Mouse (Mus musculus) kidney, postnatal 0 days (tissue): ENCODE measurements around the gene Plpp3. TPM values are rescaled to one million over a fixed set of nuclear protein-coding genes. Genes with fewer than 3 reads are reported as not detected.
A peak's percentile ranks its signal among the peaks of the same experiment; 100 is the strongest.

ENCODE experiments used
- ATAC-seq: fragments of 200-750 bp; cut with Nextera tagmentation; replicated peaks from 2 replicates; pipeline ENCODE4 v1.8.0; 2017; ENCODE audit warnings: low read depth, moderate number of reproducible peaks, moderate TSS enrichment, moderate library complexity; ENCODE audit not compliant: low FRiP score
- DNase-seq: peaks from one replicate; pipeline ENCODE4 v3.0.0-alpha.2; 2016; ENCODE audit warnings: low spot score
- H3K27ac ChIP-seq: fragments of 300-500 bp; sonication (generic); 2 replicates; pipeline ENCODE4 v1.5.1; 2014; ENCODE audit warnings: mild to moderate bottlenecking
- H3K27me3 ChIP-seq: fragments of 300-500 bp; sonication (generic); 2 replicates; pipeline ENCODE4 v1.6.1; 2014; ENCODE audit warnings: low read length, mixed read lengths; ENCODE audit not compliant: insufficient read depth
- H3K36me3 ChIP-seq: fragments of 300-500 bp; sonication (generic); 2 replicates; pipeline ENCODE4 v1.6.1; 2014; ENCODE audit warnings: low read length, mixed read lengths; ENCODE audit not compliant: insufficient read depth
- H3K4me1 ChIP-seq: fragments of 300-500 bp; sonication (generic); replicated peaks from 2 replicates; pipeline ENCODE4 v1.6.1; 2014; ENCODE audit warnings: antibody characterized with exemption, low read length, mixed read lengths; ENCODE audit not compliant: insufficient read depth
- H3K4me2 ChIP-seq: fragments of 300-500 bp; sonication (generic); 2 replicates; pipeline ENCODE4 v1.6.1; 2014; ENCODE audit warnings: mild to moderate bottlenecking, low read length, moderate library complexity, mixed read lengths
- H3K4me3 ChIP-seq: fragments of 300-500 bp; sonication (generic); replicated peaks from 2 replicates; pipeline ENCODE4 v1.5.1; 2014; ENCODE audit warnings: low read depth, low read length
- H3K9ac ChIP-seq: fragments of 300-500 bp; sonication (generic); 2 replicates; pipeline ENCODE4 v1.6.1; 2014; ENCODE audit warnings: low read depth, low read length
- H3K9me3 ChIP-seq: fragments of 300-500 bp; sonication (generic); replicated peaks from 2 replicates; pipeline ENCODE4 v1.6.1; 2016; ENCODE audit warnings: low read length, inconsistent platforms, mixed read lengths
- CTCF ChIP-seq: IDR thresholded peaks from 2 replicates; pipeline ENCODE4 v1.5.1; 2016; ENCODE audit warnings: antibody characterized with exemption, low read depth, mild to moderate bottlenecking, moderate library complexity
- WGBS: fragments of 180-500 bp; shearing (Covaris S2); extraction: QIAGEN DNeasy Blood & Tissue Kit; methylation state at CpG from one replicate; pipeline ENCODE4 v1.1.7; 2014; 5-methylcytosine and 5-hydroxymethylcytosine counted together
- polyA plus RNA-seq: library from polyadenylated mRNA; unstranded; fragments of >200 nt; fragmentation: Nextera tagmentation; extraction: Ambion mirVana; gene quantifications from 2 replicates; pipeline ENCODE4 v1.2.1, GENCODE M21; 2015

Plpp3 gene
- polyA plus RNA-seq, 1 experiment from 2014 or later = 77.4 TPM

GRCm38 (mm10) chr4:105206995-105207394, 49.8 kb downstream of the Plpp3 start:
- H3K27me3 ChIP-seq = no peaks in the 10 kb centered on the region
- no peak overlapping the region for H3K9ac ChIP-seq
- DNase-seq = no peak
- H3K4me2 ChIP-seq = no peak overlapping the region
- ATAC-seq = no peak
- H3K4me3 ChIP-seq = no peak overlapping the region
- peaks cover 18% of the 10 kb centered on the region for H3K36me3 ChIP-seq
- no peak for TF ChIP-seq CTCF
- H3K9me3 ChIP-seq = no peaks in the 10 kb centered on the region
- 44% methylated on average over 8 of the region's 8 CpGs for WGBS
- peaks cover 31% of the 10 kb centered on the region for H3K4me1 ChIP-seq
- no peak overlapping the region for H3K27ac ChIP-seq

- Histone ChIP-seq H3K9ac (no peak overlapping the region), H3K4me3 (no peak overlapping the region), H3K4me1 (peaks cover 31% of the 10 kb centered on the region), H3K27ac (no peak overlapping the region), H3K4me2 (no peak overlapping the region), H3K36me3 (peaks cover 18% of the 10 kb centered on the region), H3K9me3 (no peaks in the 10 kb centered on the region), H3K27me3 (no peaks in the 10 kb centered on the region)
- DNase-seq (no peak), ATAC-seq (no peak)
- WGBS = 80% methylated on average over 4 of the region's 4 CpGs
- no peak for TF ChIP-seq CTCF
These were observed 50.5 kb downstream of the Plpp3 start for GRCm38 (mm10) chr4:105207641-105208040.

- Histone ChIP-seq H3K4me3 (no peak overlapping the region), H3K4me2 (no peak overlapping the region), H3K9ac (no peak overlapping the region), H3K27ac (no peak overlapping the region), H3K36me3 (peaks cover 18% of the 10 kb centered on the region), H3K27me3 (no peaks in the 10 kb centered on the region), H3K4me1 (peaks cover 27% of the 10 kb centered on the region), H3K9me3 (no peaks in the 10 kb centered on the region)
- ATAC-seq (no peak), DNase-seq (no peak)
- 93% methylated on average over 5 of the region's 5 CpGs for WGBS
- TF ChIP-seq CTCF = no peak
These were observed 51.8 kb downstream of the Plpp3 start for GRCm38 (mm10) chr4:105208977-105209376.

GRCm38 (mm10) chr4:105213314-105213713, 56.2 kb downstream of the Plpp3 start:
- no peak for TF ChIP-seq CTCF
- H3K9ac ChIP-seq = no peak overlapping the region
- 0 out of 2 replicates have a peak, but pooled peaks cover 13% of the 10 kb centered on the region for H3K4me1 ChIP-seq
- no peak for DNase-seq
- no peak for ATAC-seq
- H3K27me3 ChIP-seq = no peaks in the 10 kb centered on the region
- no peaks in the 10 kb centered on the region for H3K9me3 ChIP-seq
- H3K36me3 ChIP-seq = peaks cover 24% of the 10 kb centered on the region
- H3K27ac ChIP-seq = no peak overlapping the region
- H3K4me3 ChIP-seq = no peak overlapping the region
- H3K4me2 ChIP-seq = no peak overlapping the region

GRCm38 (mm10) chr4:105214438-105214837, 57.3 kb downstream of the Plpp3 start:
- Histone ChIP-seq H3K27me3 (no peaks in the 10 kb centered on the region), H3K9ac (no peak overlapping the region), H3K36me3 (peaks cover 22% of the 10 kb centered on the region), H3K4me3 (no peak overlapping the region), H3K27ac (peak overlapping the region; percentile 60), H3K9me3 (no peaks in the 10 kb centered on the region), H3K4me2 (no peak overlapping the region), H3K4me1 (0 out of 2 replicates have a peak, but pooled peaks cover 13% of the 10 kb centered on the region)
- WGBS = 52% methylated on average over 1 of the region's 1 CpGs
- TF ChIP-seq CTCF = no peak
- ATAC-seq (no peak), DNase-seq (no peak)

- no peaks in the 10 kb centered on the region for H3K9me3 ChIP-seq
- peaks cover 22% of the 10 kb centered on the region for H3K36me3 ChIP-seq
- no peak overlapping the region for H3K9ac ChIP-seq
- ATAC-seq (no peak), DNase-seq (peak; percentile 18)
- WGBS = 56% methylated on average over 12 of the region's 12 CpGs
- no peak for TF ChIP-seq CTCF
- H3K27me3 ChIP-seq = no peaks in the 10 kb centered on the region
- H3K4me1 ChIP-seq = 0 out of 2 replicates have a peak, but pooled peaks cover 9% of the 10 kb centered on the region
- H3K4me2 ChIP-seq = no peak overlapping the region
- H3K4me3 ChIP-seq = no peak overlapping the region
- H3K27ac ChIP-seq = peak overlapping the region; percentile 60; the same call in 1 of the 2 replicates
These were observed 58.7 kb downstream of the Plpp3 start for GRCm38 (mm10) chr4:105215726-105216410.
